ENCODE assay signal across 8 mouse cellular contexts in the genomic region with DNA sequence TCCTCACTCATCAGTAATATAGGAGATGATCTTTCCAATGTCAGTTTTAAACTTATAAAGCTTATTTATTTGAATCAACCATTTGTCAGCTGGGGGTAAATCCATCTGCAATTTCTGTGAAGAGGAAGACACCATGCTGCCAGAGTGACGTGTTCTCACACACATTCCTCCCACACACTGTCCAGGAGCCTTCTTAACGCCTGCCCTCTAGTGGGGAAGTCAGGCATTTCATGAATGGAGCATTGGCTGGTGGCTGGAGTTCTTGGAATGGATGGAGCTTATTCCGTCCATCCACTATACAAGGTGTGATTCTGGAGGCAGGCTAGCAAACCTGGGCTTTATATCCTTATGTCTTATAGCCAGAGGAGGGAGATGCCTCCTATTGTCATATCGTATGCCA. TPM values are rescaled to one million over a fixed set of nuclear protein-coding genes. Genes with fewer than 3 reads are reported as not detected.
A peak's percentile ranks its signal among the peaks of the same experiment; 100 is the strongest.
DNase-seq lines count a peak whose midpoint lies in the region; ATAC-seq and TF ChIP-seq lines count a peak whose summit lies in the region.

No protein-coding gene starts in this region.

- H3K4me1 ChIP-seq in MEL (ENCODE audit: control insufficient read depth in 1 of 2, insufficient read depth in 2 of 2, low read length in 2 of 2), result no peaks in the 10 kb centered on the region
- H3K4me1 ChIP-seq in hindbrain, postnatal 0 days (ENCODE audit: insufficient read depth, low read length), result no peaks in the 10 kb centered on the region

- TF ChIP-seq EP300 in MEL (IDR thresholded peaks at IDR 0.05; ENCODE audit: low read depth in 1 of 2, low read length in 2 of 2), result no peak

- no peak overlapping the region for H3K4me2 ChIP-seq in hindbrain, postnatal 0 days (ENCODE audit: low read depth, low read length)

- TF ChIP-seq POLR2A in MEL (IDR thresholded peaks at IDR 0.05; ENCODE audit: control insufficient read depth in 1 of 2, insufficient read depth in 1 of 2, low read depth in 1 of 2, low read length in 2 of 2, poor library complexity in 1 of 2), result no peak

- ATAC-seq in hindbrain, postnatal 0 days, result peak; percentile 80; the same call in 1 of the 2 replicates

- peak; percentile 77 to 92 (median 91) for TF ChIP-seq CTCF in MEL (IDR thresholded peaks at IDR 0.05 in 2 of 3, conservative IDR thresholded peaks at IDR 0.05 in 1 of 3; ENCODE audit: control insufficient read depth in 1 of 3, insufficient read depth in 1 of 3, low read depth in 2 of 3, low read length in 3 of 3, poor library complexity in 1 of 3, severe bottlenecking in 1 of 3)
- TF ChIP-seq CTCF in hindbrain, postnatal 0 days (IDR thresholded peaks at IDR 0.05; ENCODE audit: low read depth), result peak; percentile 95

- peak; percentile 69 for TF ChIP-seq RAD21 in MEL (IDR thresholded peaks at IDR 0.05; ENCODE audit: low read depth, low read length)

- no peak overlapping the region for H3K9ac ChIP-seq in MEL (ENCODE audit: control insufficient read depth, low read depth, low read length, poor library complexity, severe bottlenecking)
- no peak overlapping the region for H3K9ac ChIP-seq in hindbrain, postnatal 0 days (replicated peaks; ENCODE audit: low read length)

- no peaks in the 10 kb centered on the region for H3K79me2 ChIP-seq in MEL (ENCODE audit: control insufficient read depth, insufficient read depth, low read length, poor library complexity)

- WGBS in hindbrain, postnatal 0 days, result 31% methylated on average over 4 of the region's 4 CpGs

- no peak overlapping the region for H3K27ac ChIP-seq in MEL (ENCODE audit: control insufficient read depth, low read depth, low read length)
- H3K27ac ChIP-seq in hindbrain, postnatal 0 days, result no peak overlapping the region

- DNase-seq in 3T3-L1 (ENCODE audit: low read depth, low spot score) (peak; percentile 90), MEL (ENCODE audit: low read depth, low spot score) (peak; percentile 78)
- peak; percentile 66 for DNase-seq in cerebellum, adult 11 months
- DNase-seq in forelimb bud, embryonic 11.5 days (ENCODE audit: low read depth, low spot score), result peak; percentile 57
- peak; percentile 90 for DNase-seq in hindbrain, postnatal 0 days (ENCODE audit: low spot score)
- DNase-seq in left cerebral cortex, postnatal 36 days (ENCODE audit: low spot score in 2 of 2), result peak; percentile 85 to 86
- peak; percentile 26 to 46 for DNase-seq in natural killer cell, adult 2 months (ENCODE audit: low spot score in 2 of 2)
- peak; percentile 86 for DNase-seq in testis, postnatal 10 days (ENCODE audit: low spot score)

- H3K27me3 ChIP-seq in MEL (ENCODE audit: control insufficient read depth in 1 of 2, insufficient read depth in 2 of 2, low read length in 2 of 2), result no peaks in the 10 kb centered on the region
- H3K27me3 ChIP-seq in hindbrain, postnatal 0 days (ENCODE audit: insufficient read depth, low read length), result no peaks in the 10 kb centered on the region

- H3K4me3 ChIP-seq in MEL (ENCODE audit: control insufficient read depth in 1 of 2, insufficient read depth in 1 of 2, low read depth in 2 of 2, low read length in 2 of 2), result no peak overlapping the region
- no peak overlapping the region for H3K4me3 ChIP-seq in hindbrain, postnatal 0 days (ENCODE audit: low read length)

- no peaks in the 10 kb centered on the region; a peak in 1 of 4 replicates for H3K36me3 ChIP-seq in MEL (ENCODE audit: control insufficient read depth in 1 of 2, insufficient read depth in 2 of 2, low read length in 2 of 2)
- H3K36me3 ChIP-seq in hindbrain, postnatal 0 days (ENCODE audit: insufficient read depth, low read length), result peaks cover 39% of the 10 kb centered on the region; the same call in 1 of the 2 replicates

- no peaks in the 10 kb centered on the region for H3K9me3 ChIP-seq in MEL (replicated peaks; ENCODE audit: insufficient read depth, low read length)
- H3K9me3 ChIP-seq in hindbrain, postnatal 0 days (ENCODE audit: low read length), result no peaks in the 10 kb centered on the region

- intact Hi-C loops in left cerebral cortex, postnatal 36 days (cut with DNase I), result loop anchor here (5.0 kb wide), 3 partner anchors 38 to 168 kb away; partner anchors contain the start of genes Gm49027 and Vps33a

TF ChIP-seq in MEL, 35 proteins besides CTCF, POLR2A, EP300 and RAD21:
- no peak for TF ChIP-seq POLR2AphosphoS2 (IDR thresholded peaks at IDR 0.05; ENCODE audit: low read length)
- peak; percentile 85 for TF ChIP-seq SMC3 (IDR thresholded peaks at IDR 0.05; ENCODE audit: low read depth, low read length)
- TF ChIP-seq SIN3A (IDR thresholded peaks at IDR 0.05; ENCODE audit: low read length), result no peak
- no peak for TF ChIP-seq TCF12 (IDR thresholded peaks at IDR 0.05; ENCODE audit: low read depth, low read length)
- TF ChIP-seq USF1 (IDR thresholded peaks at IDR 0.05; ENCODE audit: low read depth, low read length), result no peak
- peak; percentile 49 for TF ChIP-seq ZC3H11A (IDR thresholded peaks at IDR 0.05; ENCODE audit: low read depth, low read length)
- no peak for TF ChIP-seq HCFC1 (IDR thresholded peaks at IDR 0.05; ENCODE audit: low read depth, low read length)
- TF ChIP-seq NRF1 (IDR thresholded peaks at IDR 0.05; ENCODE audit: insufficient read depth, low read depth, low read length, poor library complexity, severe bottlenecking), result no peak
- TF ChIP-seq MYC (IDR thresholded peaks at IDR 0.05; ENCODE audit: low read depth, low read length), result 0 out of 2 replicates have a peak, but pooled peaks have one; percentile 36
- TF ChIP-seq KAT2A (conservative IDR thresholded peaks at IDR 0.05; ENCODE audit: low read depth, low read length), result no peak
- TF ChIP-seq CHD2 (IDR thresholded peaks at IDR 0.05; ENCODE audit: low read length), result no peak
- TF ChIP-seq ZKSCAN1 (IDR thresholded peaks at IDR 0.05; ENCODE audit: low read depth, low read length), result no peak
- TF ChIP-seq TBP (IDR thresholded peaks at IDR 0.05; ENCODE audit: low read depth, low read length), result no peak
- TF ChIP-seq ZMIZ1 (IDR thresholded peaks at IDR 0.05; ENCODE audit: low read depth, low read length), result no peak
- no peak for TF ChIP-seq E2F4 (IDR thresholded peaks at IDR 0.05; ENCODE audit: borderline replicate concordance, low read depth, low read length)
- TF ChIP-seq NELFE (IDR thresholded peaks at IDR 0.05; ENCODE audit: low read depth, low read length), result no peak
- no peak for TF ChIP-seq RCOR1 (IDR thresholded peaks at IDR 0.05; ENCODE audit: low read depth, low read length)

RNA-seq across cellular contexts. Expression of gene Vps33a, which starts 37.0 kb away (rescaled TPM):
- 20.9 and 21.4 TPM in 2 replicates for total RNA-seq in MEL (2012; rRNA removed)
- polyA plus RNA-seq in MEL (2012; ENCODE audit: insufficient read depth in 1 of 2, insufficient read length in 2 of 2, low read depth in 1 of 2, low replicate concordance in 2 of 2, missing spikeins in 1 of 2), result 10 to 100 TPM in 1 of 2 experiments, not detected in 1; 23.9 TPM
- 46.5 and 55.6 TPM in 2 replicates for total RNA-seq in hindbrain, postnatal 0 days (2014; rRNA removed)
- 34.0 and 34.7 TPM in 2 replicates for polyA plus RNA-seq in hindbrain, postnatal 0 days (2015; fragmentation: Nextera tagmentation; extraction: Ambion mirVana)
- total RNA-seq in left cerebral cortex, postnatal 36 days (2021), result 100 to 1,000 TPM in 1 of 2 experiments, 10 to 100 TPM in 1; 93.9 to 101 TPM

Comparison
In these comparisons a context has a peak if more than half of its experiments do, and no peak if none do; other contexts are left out.
1. DNase-seq: peak in every context shown above with its lines; median percentile 90 in 3T3-L1; 90 in hindbrain, postnatal 0 days; 86 in testis, postnatal 10 days; 86 in left cerebral cortex, postnatal 36 days; 78 in MEL; 66 in cerebellum, adult 11 months; 57 in forelimb bud, embryonic 11.5 days; 36 in natural killer cell, adult 2 months.